Mouse (Mus musculus) ES-CJ7 (cell line): ENCODE measurements at regions not wholly inside any gene's neighbourhood (a gene's known extent, or its start where the extent isn't known, plus 50 kb on each side); places are given as distances from the start of the nearest gene placed in this dataset.
"Not testable (repeated sequence)": the region's sequence is repeated elsewhere in the genome, so short reads cannot be mapped to it uniquely, and the experiment has no call there.

Experiments used
- DNase-seq: peaks from one replicate; pipeline ENCODE4 v3.0.0; 2011; ENCODE audit warnings: low read depth, low spot score

- peak; percentile 32 for DNase-seq
Observed at GRCm38 (mm10) chr10:19491513-19492380, 100.0 kb upstream of the Ifngr1 start.

DNA sequence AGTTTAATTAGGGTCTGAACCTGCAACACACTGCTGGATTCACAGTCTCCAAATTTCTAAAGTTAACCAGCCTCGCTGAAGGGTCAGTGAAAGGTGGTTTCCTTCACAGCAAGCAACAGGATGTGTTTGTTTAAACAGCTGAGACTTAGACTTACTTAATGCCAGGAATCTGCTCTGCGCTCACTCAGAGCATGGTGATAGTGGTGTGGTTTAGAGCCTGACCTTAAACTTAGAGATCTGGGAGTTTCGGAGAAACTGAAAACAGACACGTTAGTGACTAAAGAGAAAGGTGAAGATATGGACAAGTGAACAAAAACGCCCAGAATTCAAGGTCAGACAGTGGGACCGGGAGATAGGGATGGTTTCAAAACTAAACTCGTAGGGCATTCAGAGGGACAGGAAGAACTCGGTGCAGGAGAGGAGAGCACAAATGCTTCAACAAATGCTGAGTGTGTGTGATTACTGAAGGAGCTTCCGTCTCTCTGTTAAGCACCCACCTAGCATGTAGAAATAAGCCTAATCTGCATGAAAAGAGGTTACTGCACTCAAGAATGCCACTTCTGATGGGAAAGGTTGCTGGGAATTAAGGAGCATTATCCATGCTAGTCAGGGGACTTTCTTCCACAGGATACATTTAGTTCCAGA is 97.2 kb upstream of the Ifngr1 start:
- peak; percentile 42 for DNase-seq

DNA sequence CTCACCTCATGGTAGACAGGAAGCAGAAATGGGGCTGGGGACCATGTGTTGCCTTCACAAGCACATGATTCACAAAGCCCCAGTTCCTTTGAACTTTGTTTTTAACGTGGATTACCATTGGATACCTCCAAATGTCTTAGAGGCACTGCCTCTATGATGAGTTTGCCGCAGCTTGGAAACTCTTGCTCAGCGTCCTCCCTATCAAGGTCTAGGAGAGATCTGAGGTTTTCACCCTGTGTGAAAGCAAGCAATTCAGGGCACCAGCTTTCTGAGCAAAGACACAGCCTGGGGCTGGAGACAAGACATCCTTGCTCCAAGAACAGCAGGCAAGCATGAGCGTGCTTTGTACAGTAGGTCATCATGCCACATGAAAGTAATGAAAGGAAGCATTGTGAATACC is 93.6 kb upstream of the Ifngr1 start:
- DNase-seq = no peak

GRCm38 (mm10) chr10:19502874-19503273 is 88.9 kb upstream of the Ifngr1 start:
- no peak for DNase-seq

DNA sequence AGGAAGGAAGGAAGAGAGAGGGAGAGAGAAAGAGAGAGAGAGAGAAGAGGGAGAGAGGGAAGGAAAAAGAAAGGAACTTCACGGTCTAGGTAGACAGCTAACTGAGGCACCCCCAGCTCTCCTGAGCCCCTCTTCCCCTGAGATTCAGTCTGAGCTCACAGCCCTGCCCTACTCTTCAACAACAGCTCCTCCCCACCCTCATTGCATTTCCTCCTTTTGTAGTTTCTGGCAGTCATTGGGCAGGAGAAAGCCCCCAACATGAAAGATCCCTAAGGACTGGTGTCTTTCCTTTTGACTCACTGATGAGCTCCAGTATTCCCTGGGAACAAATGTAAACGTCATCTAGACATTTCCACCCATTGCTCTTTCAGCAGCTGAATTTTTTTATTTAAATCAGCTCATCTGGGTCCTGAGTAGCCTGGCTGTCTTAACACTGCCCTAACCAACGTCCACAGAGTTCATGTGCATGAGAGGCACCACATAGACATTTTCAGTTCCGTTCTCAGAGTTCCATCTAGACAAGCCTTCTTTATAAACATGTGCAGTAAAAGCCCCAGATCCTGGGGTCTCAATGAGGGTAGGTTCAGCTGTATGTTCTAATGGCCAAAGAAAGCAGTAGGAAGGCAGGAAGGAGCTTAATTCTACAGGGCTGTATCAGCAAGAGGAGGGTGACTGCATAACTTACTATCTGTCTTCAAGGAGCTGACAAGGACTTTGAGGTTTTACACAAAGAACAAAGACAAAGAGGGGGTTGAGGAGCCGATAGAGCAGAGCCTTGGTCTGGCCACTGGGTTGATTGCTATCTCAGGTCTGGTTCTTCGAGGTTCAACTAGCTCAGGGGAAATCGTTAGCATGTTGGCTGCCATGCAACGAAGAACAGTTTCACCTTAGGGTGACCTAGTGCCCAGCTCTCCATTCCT is 87.6 kb upstream of the Ifngr1 start:
- no peak for DNase-seq

DNA sequence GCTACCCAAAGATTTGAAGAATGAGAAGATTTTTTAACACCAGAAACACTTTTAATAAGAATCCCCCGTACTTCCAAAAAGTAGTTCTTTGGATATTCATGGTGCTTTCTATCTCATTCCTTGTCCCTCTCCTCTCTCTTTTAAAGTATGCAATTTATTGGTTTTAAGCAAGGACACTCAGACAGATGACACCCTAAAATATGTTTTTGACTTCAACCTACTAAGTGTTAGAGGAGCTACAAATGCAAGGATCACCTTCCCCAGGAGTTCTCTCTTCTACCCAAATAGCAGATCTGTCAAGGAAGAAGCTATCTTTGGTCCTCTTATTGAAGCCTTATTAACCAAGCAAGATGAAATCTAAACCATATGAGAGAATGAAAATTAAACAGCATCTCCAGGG is 86.6 kb upstream of the Ifngr1 start:
- no peak for DNase-seq

GRCm38 (mm10) chr10:19505979-19506378 is 85.8 kb upstream of the Ifngr1 start:
- DNase-seq = no peak

DNA sequence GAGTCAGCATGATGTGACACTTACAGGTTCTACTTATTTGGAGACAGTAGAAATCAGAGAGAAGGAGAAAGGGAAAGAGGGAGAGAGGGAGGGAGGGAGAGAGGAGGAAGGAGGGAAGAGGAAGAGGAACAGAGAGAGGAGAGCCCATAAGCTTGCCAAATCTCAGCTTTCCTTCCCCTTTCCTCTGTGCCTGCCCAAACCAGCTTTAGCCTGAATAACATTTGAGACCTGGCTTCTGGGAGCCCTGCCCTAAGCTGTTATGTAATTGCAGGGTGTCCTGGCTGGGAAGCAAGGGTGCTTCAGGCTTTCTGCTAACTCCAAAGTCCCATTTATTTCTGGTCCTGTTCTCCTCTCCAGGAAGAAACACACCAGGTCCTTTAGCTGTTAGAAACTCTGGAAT is 85.3 kb upstream of the Ifngr1 start:
- no peak for DNase-seq

DNA sequence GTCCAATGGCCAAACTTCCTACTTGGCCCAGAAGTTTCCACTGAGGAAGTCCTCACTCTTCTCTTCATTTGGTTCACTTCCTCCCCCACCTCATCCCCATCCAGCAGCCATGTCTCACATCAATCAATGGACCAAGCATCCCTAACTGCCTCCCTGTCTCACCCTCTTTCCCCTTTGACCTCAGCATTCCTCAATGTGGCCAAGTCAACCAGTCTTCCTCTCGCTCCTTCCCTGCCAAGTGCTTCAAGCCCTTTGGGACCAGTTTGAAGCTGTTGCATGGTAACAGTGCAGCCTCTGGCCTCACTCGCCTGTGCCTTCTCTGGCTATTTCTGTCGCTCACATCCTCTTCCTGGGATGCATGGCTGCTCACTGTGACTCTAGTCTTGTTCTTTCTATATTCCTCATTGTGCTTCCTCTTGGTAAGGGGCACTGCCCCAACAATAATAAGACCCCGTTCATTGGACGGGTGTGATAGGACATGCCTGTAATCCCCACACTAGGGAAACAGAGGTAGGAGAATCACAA is 83.5 kb upstream of the Ifngr1 start:
- no peak for DNase-seq

DNA sequence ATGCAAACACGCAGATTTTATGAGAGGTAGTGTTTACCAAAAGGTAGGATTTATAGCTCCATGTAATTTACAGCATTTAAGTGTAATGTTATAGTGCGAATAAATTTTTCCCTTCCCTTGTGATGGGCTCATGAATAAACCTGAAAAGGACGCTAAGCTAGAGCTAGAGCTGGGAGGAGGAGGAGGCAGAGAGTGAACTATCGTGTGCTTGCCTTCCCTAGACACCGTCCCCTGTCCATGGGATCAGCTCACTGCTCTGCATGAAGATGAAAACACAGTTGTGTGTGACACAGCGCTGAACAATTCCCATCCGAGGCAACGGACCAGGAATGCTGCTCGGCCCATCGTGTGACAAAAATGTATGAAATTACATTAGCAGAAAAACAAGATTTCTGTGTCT is 81.7 kb upstream of the Ifngr1 start:
- no peak for DNase-seq

DNA sequence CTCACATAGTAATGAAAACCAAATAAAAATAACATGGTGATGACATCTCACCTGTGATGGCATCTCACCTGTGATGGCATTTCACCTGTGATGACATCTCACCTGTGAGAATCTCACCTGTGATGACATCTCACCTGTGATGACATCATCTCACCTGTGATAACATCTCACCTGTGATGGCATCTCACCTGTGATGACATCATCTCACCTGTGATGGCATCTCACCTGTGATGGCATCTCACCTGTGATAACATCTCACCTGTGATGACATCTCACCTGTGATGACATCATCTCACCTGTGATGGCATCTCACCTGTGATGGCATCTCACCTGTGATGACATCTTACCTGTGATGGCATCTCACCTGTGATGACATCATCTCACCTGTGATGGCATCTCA is 77.4 kb upstream of the Ifngr1 start:
- not testable (repeated sequence) for DNase-seq

- DNase-seq = no peak
Observed at GRCm38 (mm10) chr10:19514837-19515236, 76.9 kb upstream of the Ifngr1 start.

DNA sequence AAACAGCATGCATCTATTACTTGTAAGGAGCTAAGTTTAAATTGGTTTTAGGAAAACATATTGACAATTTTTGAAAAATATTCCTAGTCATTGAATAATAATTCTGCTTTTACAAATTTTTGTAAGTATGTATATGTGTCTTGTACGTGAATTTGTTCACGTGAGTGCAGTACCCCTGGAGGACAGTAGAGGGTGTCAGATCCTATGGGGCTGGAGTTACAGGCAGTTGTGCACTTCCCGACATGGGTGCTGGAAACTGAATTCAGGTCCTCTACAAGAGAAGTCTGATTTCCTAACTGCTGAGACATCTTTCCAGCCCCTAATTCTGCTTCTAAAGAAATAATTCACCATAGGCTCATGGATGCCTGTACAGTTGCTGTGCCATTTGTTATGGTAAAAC is 75.7 kb upstream of the Ifngr1 start:
- peak; percentile 45 for DNase-seq

DNA sequence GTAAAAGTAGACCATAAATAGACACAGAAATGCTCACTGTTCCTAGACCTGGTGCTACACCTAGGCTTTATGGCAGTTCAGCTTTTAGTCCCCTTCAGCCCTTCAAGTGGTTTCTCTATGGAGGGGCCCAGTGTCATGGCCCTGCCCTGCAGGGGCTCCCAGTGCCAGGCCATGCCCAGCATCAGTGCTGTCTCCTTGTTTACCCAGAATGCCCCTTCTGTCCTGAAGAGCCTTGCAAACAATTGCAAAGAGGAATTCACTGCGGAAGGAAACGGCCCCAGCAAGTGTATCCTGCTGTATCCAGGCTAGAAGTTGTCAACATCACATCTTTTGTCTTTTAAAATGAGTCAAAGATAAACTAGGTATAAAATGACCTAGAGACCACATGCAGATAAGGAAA is 74.7 kb upstream of the Ifngr1 start:
- no peak for DNase-seq

DNA sequence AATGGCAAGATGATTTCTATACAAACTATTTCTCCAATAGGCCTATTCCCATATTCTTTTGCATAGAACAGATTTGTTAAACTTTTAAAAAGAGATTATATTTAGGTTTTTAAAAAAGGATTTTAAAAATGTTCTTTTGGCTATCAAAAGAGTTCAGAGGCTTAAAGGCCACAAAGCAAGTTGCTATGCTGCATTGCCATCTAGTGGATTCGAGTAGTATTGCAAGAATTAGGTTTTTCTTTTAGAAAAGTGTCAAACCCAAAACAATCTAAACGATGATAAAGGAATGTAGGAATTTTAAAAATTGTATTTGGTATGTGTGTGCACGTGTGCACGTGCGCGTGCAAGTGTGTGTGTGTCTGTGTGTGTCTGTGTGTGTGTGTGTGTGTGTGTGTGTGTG is 73.0 kb upstream of the Ifngr1 start:
- DNase-seq = peak; percentile 31

GRCm38 (mm10) chr10:19522198-19522597 is 69.6 kb upstream of the Ifngr1 start:
- DNase-seq = no peak

- DNase-seq = no peak
Observed at GRCm38 (mm10) chr10:19525939-19526338, 65.8 kb upstream of the Ifngr1 start.

DNA sequence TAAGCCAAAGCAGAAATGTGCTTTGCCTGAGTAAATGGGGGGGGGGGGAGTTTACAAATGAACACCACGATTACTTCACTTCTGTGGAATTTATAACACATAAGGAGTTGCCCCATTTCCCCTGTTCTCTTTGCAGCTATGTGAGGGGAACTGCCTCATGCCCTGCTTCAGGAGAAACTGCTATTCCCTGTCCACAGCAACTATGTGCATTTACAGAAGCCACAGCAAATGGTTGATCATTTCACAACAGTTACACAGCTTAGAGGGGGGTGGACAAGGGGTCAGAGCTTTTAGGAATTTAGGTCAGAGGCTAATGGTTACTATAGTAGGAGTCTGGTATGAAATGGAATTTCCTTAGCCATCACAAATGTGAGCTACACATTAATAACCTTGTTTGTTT is 65.4 kb upstream of the Ifngr1 start:
- no peak for DNase-seq

- no peak for DNase-seq
Observed at GRCm38 (mm10) chr10:19529655-19530054, 62.1 kb upstream of the Ifngr1 start.

- no peak for DNase-seq
Observed at GRCm38 (mm10) chr10:19530056-19530455, 61.7 kb upstream of the Ifngr1 start.

DNA sequence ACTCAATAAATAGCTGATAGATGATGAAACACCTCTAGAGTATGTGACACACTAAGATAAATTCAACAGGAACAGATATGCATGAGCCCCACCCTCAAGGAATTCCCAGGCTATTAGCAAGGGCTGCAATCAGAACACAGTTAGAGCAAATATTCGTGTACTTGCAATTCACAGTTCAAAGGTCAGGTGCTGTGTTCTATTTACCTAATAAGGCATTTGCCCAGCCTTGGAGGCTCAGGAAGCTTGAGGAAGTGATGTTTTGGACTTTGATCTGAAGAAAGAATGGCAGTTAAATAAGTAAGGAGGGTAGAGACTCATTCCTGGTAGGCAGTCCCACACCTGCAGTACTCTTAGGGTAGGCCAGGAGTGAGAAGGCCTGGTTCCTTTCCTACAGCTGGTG is 60.3 kb upstream of the Ifngr1 start:
- no peak for DNase-seq

DNA sequence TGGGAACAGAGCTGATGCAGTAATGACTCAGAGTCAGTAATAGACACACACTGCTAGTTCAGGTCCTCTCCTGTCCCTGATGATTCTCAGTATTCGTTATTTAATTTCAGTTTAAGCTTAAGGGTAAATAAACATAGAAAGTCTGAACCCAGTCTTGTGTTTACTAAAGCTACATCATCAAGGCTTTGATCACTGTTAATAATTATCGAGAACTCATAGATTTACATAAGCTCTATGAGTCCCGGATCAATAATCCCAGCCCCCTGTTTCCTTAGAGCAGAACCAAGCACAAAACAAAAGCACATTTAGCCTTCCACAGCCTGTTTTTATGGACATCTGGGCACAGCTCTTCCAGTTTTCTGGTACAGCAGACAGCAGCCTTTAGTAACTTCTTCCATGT is 59.0 kb upstream of the Ifngr1 start:
- no peak for DNase-seq
